Mouse (Mus musculus): ENCODE results near the gene Rarres1.
A peak's percentile ranks its signal among the peaks of the same experiment; 100 is the strongest.

Rarres1 gene

GRCm38 (mm10) chr3:67492086-67492869 is 23.0 kb downstream of the Rarres1 start:
- no peak for DNase-seq (ENCODE audit: low read depth, low spot score)

- DNase-seq (ENCODE audit: low read depth, low spot score): no peak
Observed at GRCm38 (mm10) chr3:67490156-67490555, 25.2 kb downstream of the Rarres1 start.

GRCm38 (mm10) chr3:67485233-67485632 is 30.1 kb downstream of the Rarres1 start:
- DNase-seq (ENCODE audit: low read depth, low spot score): no peak

GRCm38 (mm10) chr3:67482400-67482799 is 32.9 kb downstream of the Rarres1 start:
- no peak for DNase-seq (ENCODE audit: low read depth, low spot score)

GRCm38 (mm10) chr3:67479806-67480205 is 35.5 kb downstream of the Rarres1 start:
- no peak for DNase-seq (ENCODE audit: low read depth, low spot score)

- no peak for DNase-seq (ENCODE audit: low read depth, low spot score)
Observed at GRCm38 (mm10) chr3:67473438-67473837, 41.9 kb downstream of the Rarres1 start.

GRCm38 (mm10) chr3:67471408-67472127 is 43.8 kb downstream of the Rarres1 start:
- no peak for DNase-seq (ENCODE audit: low read depth, low spot score)

- no peak for DNase-seq (ENCODE audit: low read depth, low spot score)
Observed at GRCm38 (mm10) chr3:67467281-67467680, 48.0 kb downstream of the Rarres1 start.

- DNase-seq (ENCODE audit: low read depth, low spot score): no peak
Observed at GRCm38 (mm10) chr3:67466576-67466975, 48.7 kb downstream of the Rarres1 start.

GRCm38 (mm10) chr3:67463450-67464372 is 51.6 kb downstream of the Rarres1 start, which contains the start of gene Lxn:
Lxn (minus strand) TSS chr3:67463926.
- DNase-seq (ENCODE audit: low read depth, low spot score): peak; percentile 24

- no peak for DNase-seq (ENCODE audit: low read depth, low spot score)
Observed at GRCm38 (mm10) chr3:67463001-67463400, 52.3 kb downstream of the Rarres1 start.

GRCm38 (mm10) chr3:67462578-67462977 is 52.7 kb downstream of the Rarres1 start:
- no peak for DNase-seq (ENCODE audit: low read depth, low spot score)

- DNase-seq (ENCODE audit: low read depth, low spot score): no peak
Observed at GRCm38 (mm10) chr3:67462015-67462414, 53.3 kb downstream of the Rarres1 start.

GRCm38 (mm10) chr3:67459881-67460280 is 55.4 kb downstream of the Rarres1 start:
- no peak for DNase-seq (ENCODE audit: low read depth, low spot score)

GRCm38 (mm10) chr3:67450601-67451210 is 64.6 kb downstream of the Rarres1 start:
- no peak for DNase-seq (ENCODE audit: low read depth, low spot score)

GRCm38 (mm10) chr3:67449660-67450059 is 65.7 kb downstream of the Rarres1 start:
- DNase-seq (ENCODE audit: low read depth, low spot score): no peak

- DNase-seq (ENCODE audit: low read depth, low spot score): no peak
Observed at GRCm38 (mm10) chr3:67447143-67447542, 68.2 kb downstream of the Rarres1 start.

GRCm38 (mm10) chr3:67434011-67434410 is 81.3 kb downstream of the Rarres1 start:
- no peak for DNase-seq (ENCODE audit: low read depth, low spot score)

GRCm38 (mm10) chr3:67429999-67430380 is 85.3 kb downstream of the Rarres1 start, which contains the start of gene Gfm1:
Gfm1 (plus strand) TSS chr3:67430096.
- peak; percentile 77 for DNase-seq (ENCODE audit: low read depth, low spot score)

- DNase-seq (ENCODE audit: low read depth, low spot score): no peak
Observed at GRCm38 (mm10) chr3:67429338-67429998, 85.9 kb downstream of the Rarres1 start.
